Mouse (Mus musculus) 3T3-L1 (cell line): Measurements from ENCODE around the gene Alg12.

Experiments
- DNase-seq: peaks from one replicate; pipeline ENCODE4 v3.0.0-alpha.2; 2015; ENCODE audit warnings: low read depth, low spot score

Alg12 gene

GRCm38 (mm10) chr15:88819026-88819905 is at the start of gene Alg12, which contains the start of gene Creld2:
Gene Alg12, minus strand, starts transcription at chr15:88819318.
Gene Creld2, plus strand, starts transcription at chr15:88819646.
- peak; percentile 99 for DNase-seq

- peak; percentile 88 for DNase-seq
Measured at GRCm38 (mm10) chr15:88868024-88868742, 49.1 kb upstream of the Alg12 start.

DNA sequence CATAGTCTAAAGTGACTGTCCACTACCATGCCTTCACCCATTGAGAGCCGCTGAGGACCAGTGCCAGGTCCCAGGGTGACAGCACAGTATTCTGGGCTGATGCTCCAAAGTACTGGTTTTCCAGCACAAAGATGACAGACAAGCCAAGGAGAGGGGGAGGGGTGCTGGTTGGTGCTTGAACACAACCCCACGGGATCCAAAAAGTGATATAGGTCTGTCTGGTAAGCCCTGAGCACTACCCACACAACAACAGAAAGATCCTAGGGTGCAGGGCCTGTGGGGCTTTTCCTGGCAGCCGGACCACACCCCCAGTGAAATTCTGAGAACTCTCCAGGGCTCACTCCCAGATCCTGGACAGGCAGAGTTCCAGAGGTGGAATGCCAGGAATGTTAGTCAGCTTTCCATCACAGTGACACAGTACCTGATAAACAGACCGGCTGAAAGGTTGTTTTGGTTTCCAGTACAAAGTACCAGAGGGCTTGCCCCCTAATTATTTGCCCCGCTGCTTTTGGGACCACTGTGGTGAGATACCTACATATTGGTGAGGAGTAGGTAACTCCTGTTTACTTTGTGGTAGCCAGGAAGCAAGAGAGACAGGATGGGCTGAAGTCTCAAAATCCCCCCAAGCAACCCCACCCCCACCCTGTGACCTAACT is 48.4 kb upstream of the Alg12 start:
- DNase-seq = peak; percentile 92

GRCm38 (mm10) chr15:88866934-88867356 is 47.8 kb upstream of the Alg12 start:
- peak; percentile 50 for DNase-seq

DNA sequence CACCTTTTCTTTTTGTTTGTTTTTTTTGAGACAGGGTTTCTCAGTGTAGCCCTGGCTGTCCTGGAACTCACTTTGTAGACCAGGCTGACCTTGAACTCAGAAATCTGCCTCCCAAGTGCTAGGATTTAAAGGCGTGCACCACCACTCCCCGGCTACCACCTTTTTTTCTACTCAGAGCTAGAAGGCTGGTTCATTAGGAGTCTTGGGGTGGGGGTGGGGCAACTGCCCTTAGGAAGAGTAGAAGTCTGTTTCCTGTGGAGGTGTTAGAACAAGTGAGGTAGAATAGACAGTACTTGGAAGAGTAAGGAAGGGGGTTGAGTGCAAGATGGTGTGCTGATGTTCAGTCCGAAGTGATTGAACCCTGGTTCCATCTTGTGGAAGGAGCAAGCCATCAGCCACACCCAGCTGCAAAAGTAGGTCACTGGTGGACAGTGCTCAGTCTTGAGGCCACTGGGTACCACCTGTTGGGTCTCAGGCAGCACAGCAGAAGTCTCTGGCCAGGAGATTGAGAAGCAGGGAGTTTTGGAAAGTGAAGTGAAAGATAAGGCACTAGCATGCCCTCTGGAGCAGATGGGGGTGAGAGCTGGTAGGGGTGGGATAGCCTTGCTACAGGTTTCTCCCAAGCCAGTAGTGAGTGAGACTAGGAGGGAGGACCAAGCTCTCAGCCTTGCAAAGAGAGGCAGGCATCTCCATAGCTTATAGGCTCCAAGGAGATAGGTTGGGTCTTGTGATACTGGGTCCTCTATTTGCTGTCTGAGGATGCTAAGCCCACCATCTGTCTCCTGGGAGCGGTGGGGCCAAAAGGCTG is 47.0 kb upstream of the Alg12 start:
- DNase-seq = no peak

- DNase-seq = no peak
Measured at GRCm38 (mm10) chr15:88865061-88865460, 45.9 kb upstream of the Alg12 start.

GRCm38 (mm10) chr15:88864270-88865030 is 45.3 kb upstream of the Alg12 start:
- no peak for DNase-seq

DNA sequence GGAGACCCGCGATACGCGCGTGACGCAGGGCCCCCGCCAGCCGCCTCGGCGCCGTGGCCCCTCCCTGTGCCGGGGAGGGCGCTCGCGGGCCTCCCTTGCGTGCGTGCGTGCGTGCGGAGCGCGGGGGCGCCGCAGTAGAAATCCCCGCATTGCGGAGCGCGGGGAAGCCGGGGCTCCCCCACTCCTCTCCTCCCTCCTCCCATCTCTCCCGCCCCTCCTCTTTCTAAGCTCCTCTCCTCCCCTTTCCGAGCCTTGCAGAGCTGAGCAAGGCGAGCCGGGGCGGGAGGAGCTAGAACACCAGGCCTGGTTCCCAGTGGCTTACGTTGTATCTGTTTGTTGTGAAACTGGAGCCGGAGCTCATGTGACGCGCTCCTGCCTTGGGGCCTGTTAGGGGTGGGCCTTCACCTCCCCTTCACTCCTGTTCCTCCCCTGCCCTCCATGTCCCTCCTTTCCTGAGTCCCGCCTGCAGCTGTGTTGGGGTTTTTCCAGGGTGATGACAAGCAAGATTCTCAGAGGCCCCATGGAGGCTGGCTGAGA is 44.6 kb upstream of the Alg12 start:
- DNase-seq = peak; percentile 99

GRCm38 (mm10) chr15:88862881-88863694 is 44.0 kb upstream of the Alg12 start:
- peak; percentile 44 for DNase-seq

GRCm38 (mm10) chr15:88861772-88862622 is 42.9 kb upstream of the Alg12 start, which contains the start of gene Pim3:
Gene Pim3, plus strand, starts transcription at chr15:88862186.
- DNase-seq = peak; percentile 92

DNA sequence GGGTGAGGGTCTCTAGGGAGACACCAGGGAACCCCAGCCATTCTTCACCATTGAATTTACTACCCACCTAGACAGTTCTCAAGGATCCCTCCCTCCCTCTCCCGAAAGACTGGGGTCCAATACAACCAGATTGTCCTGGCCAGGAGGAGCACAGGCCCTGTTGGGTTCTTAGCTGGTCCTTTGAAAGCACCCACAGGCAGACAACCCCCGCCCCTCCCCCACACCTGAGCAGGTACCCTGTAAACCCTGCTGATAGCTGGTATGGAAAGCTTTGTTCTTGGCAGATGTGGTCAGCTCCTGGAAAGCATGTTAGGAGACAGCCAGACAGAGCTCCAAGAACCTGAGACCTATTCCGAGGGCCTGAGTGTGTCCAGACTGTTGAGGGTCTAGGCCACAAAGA is 41.7 kb upstream of the Alg12 start:
- DNase-seq = no peak

DNA sequence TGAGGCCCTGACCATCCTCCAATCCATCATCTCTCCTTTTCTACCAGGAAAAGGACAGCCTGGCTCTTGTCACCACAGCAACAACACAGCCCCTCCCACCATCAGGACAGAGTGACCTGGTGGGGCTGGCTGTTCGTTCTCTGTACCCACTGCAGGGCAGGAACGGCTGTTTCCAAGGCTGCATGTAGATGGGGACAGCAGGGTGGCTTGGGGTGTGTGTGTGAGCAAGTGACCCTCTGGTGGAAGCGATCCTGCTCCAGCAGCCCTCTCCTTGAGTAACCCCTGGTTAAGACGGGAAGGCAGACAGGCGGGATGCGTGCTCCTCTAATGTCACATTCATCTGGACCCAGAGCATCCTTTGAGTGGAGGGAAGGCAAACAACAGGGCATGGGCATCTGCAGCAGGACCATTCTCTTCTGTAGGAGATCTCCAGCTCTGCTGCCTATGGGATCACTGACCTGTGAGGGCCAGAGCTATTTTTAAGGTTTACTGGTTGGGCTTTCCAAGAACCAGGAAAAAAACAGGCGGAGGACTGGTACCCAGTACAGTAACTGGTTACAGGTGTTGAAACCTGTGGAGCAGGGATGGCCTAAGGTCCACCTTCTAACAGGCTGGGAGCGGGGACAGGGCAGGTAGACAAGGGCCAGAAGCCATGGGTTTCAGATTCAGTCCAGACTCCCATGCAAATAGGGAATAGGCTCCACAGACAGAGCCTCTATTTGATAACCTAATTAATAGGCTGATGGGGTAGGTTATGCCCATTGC is 40.3 kb upstream of the Alg12 start:
- DNase-seq = no peak

GRCm38 (mm10) chr15:88858707-88859106 is 39.6 kb upstream of the Alg12 start:
- no peak for DNase-seq

GRCm38 (mm10) chr15:88858141-88858541 is 39.0 kb upstream of the Alg12 start:
- DNase-seq = no peak

- no peak for DNase-seq
Measured at GRCm38 (mm10) chr15:88857361-88857760, 38.2 kb upstream of the Alg12 start.

DNA sequence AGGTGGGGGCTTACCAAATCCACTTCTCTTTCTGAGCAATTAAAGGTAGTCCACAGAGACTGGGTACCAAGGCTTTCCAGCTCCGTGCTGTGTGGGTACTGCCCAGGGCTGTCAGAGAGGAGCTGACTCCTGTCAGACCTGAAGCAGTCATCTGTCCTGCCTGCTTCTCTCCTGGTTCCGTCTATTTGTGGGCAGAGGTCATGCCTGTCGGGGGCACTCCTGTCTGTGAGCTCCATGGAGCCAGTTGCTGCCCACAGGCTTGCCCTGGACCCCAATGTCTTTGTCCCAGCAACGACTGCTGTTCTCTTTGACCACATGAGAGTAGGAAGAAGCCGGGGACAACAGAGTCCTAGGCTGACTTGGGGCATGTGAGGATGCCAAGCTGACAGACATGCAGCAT is 37.5 kb upstream of the Alg12 start:
- no peak for DNase-seq

DNA sequence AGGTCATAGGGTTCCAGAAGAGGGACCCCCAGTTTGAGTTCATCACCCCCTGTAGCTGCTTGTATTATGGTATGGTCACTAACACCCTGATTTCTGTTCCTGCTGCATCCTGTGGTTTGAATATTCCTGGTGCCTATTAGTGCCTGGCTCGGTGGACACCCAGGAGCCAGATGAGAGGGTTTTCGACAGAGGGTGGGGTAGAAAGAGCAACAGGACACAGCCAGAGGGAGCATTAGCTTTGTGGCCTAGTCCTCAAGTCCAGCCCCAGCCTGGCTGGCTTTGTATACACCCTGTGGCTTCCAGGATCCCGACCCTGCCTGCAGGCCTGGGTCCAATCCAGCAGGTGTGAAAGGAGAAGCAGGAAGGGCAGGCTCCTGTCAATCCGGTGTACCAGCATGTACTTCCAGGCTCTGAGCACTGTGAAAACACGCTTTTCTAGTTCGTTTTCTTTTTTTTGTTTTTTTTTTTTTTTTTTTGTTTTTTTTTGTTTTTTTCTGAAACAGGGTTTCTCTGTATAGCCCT is 36.8 kb upstream of the Alg12 start:
- DNase-seq = no peak
